Mouse (Mus musculus) CD4-positive, CD25-positive, alpha-beta regulatory T cell, adult 4 months (primary cell): ENCODE data around the gene Aoc3. TPM values are rescaled to one million over a fixed set of nuclear protein-coding genes. Genes with fewer than 3 reads are reported as not detected.
"Not testable (repeated sequence)": the region's sequence is repeated elsewhere in the genome, so short reads cannot be mapped to it uniquely, and the experiment has no call there.

Experiments used
- ATAC-seq: one replicate; pipeline ENCODE4 v1.8.0; 2017
- polyA plus RNA-seq, 2 experiments: library from polyadenylated mRNA; unstranded; fragments of 100-300 nt; shearing (Covaris generic); gene quantifications; one replicate each; pipeline ENCODE4 v1.2.1; 2017

Gene Aoc3
- polyA plus RNA-seq, 2 experiments from 2014 or later = not detected

DNA sequence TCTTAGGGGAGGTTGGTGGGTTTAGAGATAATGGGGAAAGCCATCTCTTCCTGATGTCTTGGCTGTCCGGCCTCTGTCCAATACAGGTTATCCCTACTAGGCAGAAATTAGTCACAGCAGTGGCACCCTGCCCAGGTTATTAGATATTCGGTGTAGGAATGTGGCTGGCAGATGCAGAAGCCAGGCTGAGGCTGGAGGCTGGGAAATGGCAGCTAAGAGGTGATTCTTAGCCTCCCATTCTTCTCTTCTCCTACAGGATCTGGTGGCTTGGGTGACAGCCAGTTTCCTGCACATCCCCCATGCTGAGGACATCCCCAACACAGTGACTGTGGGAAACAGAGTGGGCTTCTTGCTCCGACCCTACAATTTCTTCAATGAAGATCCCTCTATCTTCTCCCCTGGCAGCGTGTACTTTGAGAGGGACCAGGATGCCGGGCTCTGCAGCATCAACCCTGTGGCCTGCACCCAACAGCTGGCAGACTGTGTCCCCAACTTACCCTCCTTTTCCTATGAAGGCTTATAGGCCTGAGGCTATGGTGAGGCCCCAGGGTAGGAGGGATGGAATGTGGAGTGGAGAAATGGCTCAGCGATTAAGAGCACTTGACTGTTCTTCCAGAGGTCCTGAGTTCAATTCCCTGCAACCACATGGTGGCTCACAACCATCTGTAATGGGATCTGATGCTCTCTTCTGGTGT is 1.3 kb upstream of the Aoc3 start:
- no peak for ATAC-seq

DNA sequence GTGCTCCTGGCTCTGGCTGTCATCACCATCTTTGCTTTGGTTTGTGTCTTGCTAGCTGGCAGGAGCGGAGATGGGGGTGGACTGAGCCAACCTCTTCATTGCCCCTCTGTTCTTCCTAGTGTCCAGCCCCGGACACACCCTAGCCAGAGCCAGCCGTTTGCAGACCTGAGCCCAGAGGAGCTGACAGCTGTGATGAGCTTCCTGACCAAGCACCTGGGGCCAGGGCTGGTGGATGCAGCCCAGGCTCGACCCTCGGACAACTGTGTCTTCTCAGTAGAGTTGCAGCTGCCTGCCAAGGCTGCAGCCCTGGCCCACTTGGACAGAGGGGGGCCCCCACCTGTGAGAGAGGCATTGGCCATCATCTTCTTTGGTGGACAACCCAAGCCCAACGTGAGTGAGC is 556 bp downstream of the Aoc3 start:
- not testable (repeated sequence) for ATAC-seq

GRCm38 (mm10) chr11:101332537-101332936 is 2.1 kb downstream of the Aoc3 start:
- no peak for ATAC-seq

- ATAC-seq = no peak
These were observed 3.6 kb downstream of the Aoc3 start for GRCm38 (mm10) chr11:101334023-101334422.

- no peak for ATAC-seq
These were observed 4.1 kb downstream of the Aoc3 start for GRCm38 (mm10) chr11:101334516-101334915.

DNA sequence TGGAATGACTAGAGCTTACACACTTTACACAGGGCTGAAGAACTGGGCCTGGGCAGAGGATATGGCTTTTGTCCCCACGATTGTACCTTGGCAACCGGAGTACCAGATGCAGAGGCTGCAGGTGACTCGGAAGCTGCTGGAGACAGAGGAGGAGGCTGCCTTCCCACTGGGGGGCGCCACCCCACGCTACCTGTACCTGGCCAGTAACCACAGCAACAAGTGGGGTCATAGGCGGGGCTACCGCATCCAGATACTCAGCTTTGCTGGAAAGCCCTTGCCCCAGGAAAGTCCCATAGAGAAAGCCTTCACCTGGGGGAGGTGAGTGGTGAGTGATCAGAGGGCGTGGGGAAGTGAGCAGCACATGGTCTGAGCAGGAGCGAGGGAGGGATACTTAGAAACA is 5.3 kb downstream of the Aoc3 start:
- ATAC-seq = no peak

GRCm38 (mm10) chr11:101338123-101338760 is 7.8 kb downstream of the Aoc3 start:
- ATAC-seq = no peak

DNA sequence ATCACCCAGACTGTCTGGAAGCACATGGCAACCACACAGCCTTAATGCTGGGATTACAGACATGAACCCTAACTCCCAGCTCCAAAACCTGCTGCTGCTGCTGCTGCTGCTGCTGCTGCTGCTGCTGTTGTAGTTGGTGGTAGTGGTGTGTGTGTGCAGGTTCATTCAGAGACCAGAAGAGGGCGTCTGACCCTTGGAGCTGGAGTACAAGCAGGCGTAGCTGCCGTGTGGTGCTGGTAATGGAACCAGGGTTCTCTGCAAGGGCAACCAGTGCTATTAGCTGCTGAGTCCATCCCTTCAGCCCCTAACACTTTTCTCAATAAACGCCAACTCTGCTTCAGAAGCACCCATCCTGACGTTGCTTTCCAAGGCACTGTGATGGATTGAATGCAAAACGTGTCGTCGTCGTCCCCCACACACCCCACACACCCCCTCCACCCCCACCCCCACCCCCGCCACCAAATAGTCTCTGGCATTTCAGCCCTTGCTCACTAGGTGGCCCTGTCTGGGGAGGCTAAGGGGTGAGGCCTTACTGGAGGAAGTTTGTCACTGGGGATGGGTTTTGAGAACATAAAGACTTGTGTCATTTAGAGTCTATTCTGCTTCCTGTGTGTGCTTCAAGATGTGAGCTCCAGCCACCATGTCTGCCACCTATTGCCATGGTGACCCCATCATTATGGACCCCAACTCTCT is 16.8 kb downstream of the Aoc3 start:
- ATAC-seq = no peak

GRCm38 (mm10) chr11:101348774-101349173 is 18.4 kb downstream of the Aoc3 start:
- no peak for ATAC-seq

GRCm38 (mm10) chr11:101349216-101349615 is 18.8 kb downstream of the Aoc3 start:
- no peak for ATAC-seq

GRCm38 (mm10) chr11:101351100-101351720 is 20.8 kb downstream of the Aoc3 start:
- no peak for ATAC-seq

DNA sequence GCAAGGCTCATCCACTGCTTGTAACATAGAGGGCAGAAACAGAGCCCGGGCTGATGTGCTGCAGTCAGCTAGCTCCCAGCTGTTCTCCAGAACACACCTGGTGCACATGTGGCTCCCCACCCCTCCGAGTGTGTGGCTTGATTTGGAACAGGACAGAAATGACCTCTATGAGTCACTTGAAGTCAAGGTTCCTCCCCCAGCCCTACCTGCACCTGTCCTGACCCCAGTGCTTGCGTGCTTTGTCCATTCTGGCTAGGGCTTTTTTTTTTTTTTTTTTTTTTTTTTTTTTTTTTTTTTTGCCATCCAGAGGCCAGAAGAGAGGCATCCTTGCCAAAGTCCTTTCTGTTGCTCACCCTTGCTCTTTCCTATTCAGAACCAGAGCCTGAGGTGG is 21.3 kb downstream of the Aoc3 start:
- no peak for ATAC-seq

DNA sequence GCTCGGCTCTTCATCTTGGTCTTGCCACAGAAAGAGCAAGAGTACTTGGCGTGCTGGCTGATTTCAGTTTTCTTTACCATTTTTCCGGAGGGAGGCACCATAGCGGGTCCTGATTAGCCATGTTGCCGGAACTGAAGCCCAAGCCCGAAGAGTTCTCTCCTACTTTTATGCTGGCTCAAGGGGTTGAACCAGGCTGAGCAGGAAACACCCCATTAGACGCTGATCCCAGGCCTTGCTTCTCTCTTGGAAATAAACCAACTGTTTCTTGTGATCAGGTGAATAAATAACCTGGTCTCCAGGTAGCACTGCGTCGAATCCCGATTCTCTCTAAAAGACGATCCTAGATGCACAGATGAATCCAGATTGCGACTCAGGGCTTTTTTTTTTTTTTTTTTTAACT is 23.0 kb downstream of the Aoc3 start:
- ATAC-seq = no peak

GRCm38 (mm10) chr11:101354438-101355010 is 24.1 kb downstream of the Aoc3 start:
- ATAC-seq = no peak

DNA sequence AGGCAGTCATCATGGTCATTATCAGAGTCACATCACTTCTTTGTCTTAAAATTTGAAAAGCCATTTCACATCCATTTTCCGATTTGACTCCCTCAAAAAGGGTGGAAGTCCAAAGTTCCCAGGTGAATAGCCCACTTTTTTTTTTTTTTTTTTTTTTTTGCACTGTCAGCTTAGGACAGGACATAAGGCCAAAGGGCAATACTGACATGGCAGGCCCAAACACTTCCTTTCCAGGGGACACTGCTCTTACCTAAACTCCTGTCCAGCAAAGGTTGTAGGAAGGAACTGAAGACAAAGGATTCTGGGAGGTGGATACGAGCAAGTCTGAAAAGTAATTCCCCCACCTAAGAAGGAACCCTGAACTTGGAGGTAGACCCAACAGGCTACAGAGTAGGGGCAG is 25.5 kb downstream of the Aoc3 start:
- ATAC-seq = no peak

DNA sequence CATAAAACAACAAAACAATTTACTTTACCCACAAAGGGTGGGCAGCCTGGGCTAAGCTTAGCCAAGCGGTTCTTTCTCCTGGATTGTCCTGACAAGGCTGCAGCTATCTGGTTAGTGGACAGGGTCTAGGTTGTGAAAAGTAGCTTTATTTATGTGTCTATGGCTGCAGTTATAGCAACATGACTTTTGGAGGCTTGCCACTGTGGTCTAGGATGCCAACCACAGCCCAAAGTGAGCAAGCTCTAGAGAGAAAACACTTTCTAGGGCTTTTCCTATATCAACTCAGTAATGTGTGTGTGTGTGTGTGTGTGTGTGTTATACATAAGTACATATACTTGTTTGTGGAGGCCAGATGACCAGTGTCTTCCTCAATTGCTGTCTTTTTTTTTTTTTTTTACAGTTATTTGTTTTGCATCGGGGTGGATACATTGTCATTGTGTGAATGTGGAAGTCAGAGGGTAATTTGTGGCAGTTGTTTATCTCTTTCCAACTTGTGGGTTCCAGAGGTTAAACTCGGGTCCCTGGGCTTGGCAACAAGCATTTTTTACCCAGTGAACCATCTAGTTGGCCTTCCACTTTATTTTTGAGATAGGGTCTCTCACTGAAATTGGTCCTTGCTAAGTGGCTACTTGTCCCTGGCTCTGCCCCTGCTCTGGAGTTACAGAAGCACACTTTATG is 27.2 kb downstream of the Aoc3 start:
- ATAC-seq = no peak

DNA sequence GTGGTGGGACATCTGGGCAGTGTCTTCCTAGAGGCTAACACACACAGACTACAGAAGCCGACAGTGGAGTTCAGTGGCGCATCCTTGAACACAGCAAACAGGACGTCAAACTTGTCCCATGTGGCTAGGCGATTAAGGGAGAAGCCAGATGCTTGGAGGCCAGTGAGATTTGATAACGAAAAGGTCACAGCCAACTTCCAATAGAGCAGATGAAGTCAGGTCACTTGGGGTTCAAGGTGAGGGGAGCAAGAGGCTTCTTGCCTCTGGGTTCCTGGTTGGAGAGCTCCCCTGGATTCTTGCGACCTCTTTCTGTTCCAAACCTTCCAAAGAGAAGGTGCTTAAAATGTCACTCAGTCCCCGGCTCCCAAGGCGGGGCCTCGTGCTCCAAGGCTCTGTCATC is 29.4 kb downstream of the Aoc3 start:
- no peak for ATAC-seq

- ATAC-seq = no peak
These were observed 30.3 kb downstream of the Aoc3 start for GRCm38 (mm10) chr11:101360651-101361113.

GRCm38 (mm10) chr11:101364531-101364931 is 34.1 kb downstream of the Aoc3 start:
- no peak for ATAC-seq

DNA sequence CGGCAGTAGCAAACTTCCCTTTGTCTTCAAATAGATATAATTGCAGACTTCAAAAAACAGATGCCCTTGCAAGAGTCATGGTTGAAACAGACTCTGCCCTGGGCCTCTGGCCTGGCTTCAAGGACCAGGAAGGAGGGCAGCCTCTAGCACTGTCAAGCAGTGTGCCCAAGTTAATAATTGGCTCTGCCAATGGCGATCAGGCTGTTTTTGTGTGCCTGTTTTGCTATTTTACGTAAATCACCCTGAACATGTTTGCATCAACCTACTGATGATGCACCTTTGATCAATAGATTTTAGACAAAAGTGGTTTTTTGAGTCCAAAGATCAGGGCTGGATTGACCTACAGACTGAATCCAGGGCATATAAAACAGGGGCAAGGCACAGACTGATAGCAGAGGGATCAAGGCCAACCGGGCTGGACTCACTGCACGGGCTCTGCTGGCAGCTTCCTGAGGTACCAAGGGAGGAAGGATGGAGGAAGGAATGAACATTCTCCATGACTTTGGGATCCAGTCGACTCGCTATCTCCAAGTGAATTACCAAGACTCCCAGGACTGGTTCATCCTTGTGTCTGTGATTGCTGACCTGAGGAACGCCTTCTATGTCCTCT is 37.0 kb downstream of the Aoc3 start, which contains the start of gene G6pc:
TSS of gene G6pc (plus strand) at position 236 of the 610 bp plus-strand sequence.
- no peak for ATAC-seq

- ATAC-seq = no peak
These were observed 39.7 kb downstream of the Aoc3 start for GRCm38 (mm10) chr11:101370141-101370540.

GRCm38 (mm10) chr11:101374421-101374938 is 44.1 kb downstream of the Aoc3 start:
- ATAC-seq = no peak
